Mouse (Mus musculus) CD4-positive, CD25-positive, alpha-beta regulatory T cell, adult 4 months (primary cell): ENCODE data around the gene Cep41. TPM values are rescaled to one million over a fixed set of nuclear protein-coding genes. Genes with fewer than 3 reads are reported as not detected.
A peak's percentile ranks its signal among the peaks of the same experiment; 100 is the strongest.

ENCODE experiments used
- ATAC-seq: one replicate; pipeline ENCODE4 v1.8.0; 2017
- polyA plus RNA-seq, 2 experiments: library from polyadenylated mRNA; unstranded; fragments of 100-300 nt; shearing (Covaris generic); gene quantifications; one replicate each; pipeline ENCODE4 v1.2.1; 2017

Gene Cep41
- polyA plus RNA-seq, 2 experiments from 2014 or later = 11.3 to 12.6 TPM

DNA sequence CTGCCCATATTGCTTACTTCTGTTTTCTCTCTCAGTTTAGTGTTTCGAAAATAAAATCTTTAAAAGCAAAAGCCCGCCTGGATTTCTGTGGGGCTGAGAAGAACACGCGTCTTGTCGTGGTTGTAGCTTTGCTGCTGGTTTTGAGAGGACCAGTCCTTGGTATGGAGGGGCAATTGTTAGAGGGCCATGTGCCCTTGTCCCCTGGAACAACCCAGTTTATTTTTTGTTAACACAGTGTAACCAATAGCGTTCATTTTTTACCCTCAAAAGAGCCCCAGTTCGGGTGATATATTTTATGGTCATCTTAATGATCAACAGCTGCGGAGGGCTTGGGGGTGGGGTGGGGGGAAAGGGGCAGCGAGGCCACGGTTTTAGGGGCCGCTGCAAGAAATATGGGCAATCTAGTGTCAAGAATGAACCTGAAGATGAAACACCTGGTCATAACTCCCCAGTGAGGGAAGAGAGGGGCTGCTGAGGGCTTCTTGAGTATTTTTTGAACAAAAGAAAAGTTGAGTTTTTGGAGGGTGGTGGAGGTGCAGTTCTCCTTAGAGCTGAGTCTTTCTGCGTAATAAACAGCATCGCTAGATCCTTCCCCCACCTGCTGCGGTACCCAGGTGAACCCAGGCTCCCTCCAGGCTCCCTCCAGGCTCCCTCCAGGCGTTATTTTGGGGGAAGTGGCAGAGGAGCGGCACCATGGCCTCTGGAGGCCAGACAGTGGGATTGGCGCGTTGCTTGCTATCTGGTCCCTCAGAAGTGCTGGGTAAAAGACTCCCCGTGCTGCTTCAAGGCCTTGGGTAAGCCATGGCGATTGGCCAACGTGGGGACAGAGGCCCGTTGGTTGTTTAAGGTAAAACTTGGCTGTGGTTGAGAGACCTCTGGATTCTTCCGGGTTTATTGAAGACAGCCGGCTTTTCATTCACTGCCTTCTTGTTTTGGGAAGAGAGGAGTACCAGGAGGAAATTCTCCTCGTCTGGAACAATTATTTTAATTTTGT is 17.1 kb upstream of the Cep41 start:
- no peak for ATAC-seq

DNA sequence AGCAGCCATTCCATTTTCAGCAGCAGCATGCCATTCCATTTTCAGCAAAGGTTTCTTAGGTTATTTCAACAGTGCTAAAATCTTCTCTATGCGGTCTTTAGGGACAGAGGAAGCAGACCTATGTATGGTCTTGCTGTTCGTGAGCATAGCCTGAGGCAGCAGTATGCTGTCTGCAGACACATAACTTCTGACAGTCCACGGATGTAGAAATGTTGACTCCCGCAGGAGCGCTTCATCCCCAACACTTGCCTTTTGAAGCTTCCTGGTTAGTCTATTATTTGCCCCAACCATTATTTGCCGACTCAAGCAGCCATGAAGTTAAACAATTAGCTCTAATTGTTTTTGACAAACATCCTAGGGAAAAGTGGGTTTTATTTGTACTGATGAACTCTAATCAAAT is 15.6 kb upstream of the Cep41 start:
- ATAC-seq = no peak

DNA sequence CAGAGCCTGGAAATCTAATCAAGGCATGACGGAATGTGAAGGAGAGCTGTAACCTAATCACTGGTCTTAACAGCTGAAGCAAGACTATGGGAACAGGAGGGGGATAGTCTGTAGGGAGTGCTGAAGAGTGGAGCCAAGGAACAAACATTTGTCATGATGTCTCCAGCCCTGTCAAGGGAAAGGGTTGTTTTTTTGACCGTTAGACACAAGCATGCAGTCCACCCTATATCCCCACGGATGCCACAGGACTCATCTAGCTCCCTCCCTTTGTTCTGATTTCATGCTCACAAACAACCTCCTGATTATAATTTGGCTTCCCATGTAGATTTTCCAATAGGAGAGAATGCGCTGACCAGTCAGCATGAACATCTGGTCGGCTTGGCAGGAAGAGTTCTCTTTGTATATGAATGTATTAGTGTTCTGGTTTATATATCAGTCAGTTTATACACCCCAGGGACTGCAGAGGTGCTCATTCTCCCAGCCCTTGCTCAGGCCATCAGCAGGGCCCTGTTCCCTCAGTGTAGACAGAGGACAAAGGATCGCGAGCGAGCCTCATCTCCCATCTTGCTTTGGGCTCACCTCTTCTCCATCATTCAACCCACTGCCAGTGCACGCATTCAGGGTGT is 10.5 kb upstream of the Cep41 start:
- no peak for ATAC-seq

DNA sequence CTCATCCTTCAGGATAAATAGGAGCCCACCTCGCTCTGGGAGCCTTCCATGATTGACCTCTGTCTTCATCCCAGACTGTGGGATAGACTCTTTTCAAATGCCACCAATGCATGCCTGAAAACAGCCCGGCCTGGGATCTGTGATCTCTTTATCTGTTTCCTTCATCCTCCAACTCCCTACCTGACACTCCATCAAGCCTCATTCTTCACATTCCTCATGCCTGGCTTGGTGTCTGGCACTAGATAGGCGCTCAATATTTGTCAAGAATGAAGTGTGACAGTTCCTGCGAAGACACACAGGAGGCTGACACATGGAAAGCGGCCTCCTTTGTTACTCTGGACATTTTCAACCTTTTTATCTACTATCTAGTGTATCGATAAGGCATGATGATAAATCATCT is 9.9 kb upstream of the Cep41 start:
- no peak for ATAC-seq

DNA sequence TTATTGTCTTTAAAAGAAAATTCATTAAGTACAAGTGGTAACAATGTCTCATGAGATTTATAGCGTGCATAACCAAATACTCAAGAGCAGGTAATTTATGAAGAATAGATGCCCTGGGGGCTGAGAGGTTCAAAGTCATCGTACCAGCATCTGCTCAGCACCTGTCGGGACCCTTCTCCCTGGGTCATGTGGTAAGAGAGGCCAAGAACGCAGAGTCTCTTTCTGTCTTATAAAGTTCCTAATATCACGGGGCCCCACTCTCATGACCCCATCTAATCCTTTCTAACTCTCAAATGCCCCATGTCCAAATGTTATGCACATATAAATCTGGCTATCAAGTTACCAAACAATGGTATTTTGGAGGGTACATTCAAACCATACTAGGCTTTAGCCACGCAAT is 9.3 kb upstream of the Cep41 start:
- no peak for ATAC-seq

DNA sequence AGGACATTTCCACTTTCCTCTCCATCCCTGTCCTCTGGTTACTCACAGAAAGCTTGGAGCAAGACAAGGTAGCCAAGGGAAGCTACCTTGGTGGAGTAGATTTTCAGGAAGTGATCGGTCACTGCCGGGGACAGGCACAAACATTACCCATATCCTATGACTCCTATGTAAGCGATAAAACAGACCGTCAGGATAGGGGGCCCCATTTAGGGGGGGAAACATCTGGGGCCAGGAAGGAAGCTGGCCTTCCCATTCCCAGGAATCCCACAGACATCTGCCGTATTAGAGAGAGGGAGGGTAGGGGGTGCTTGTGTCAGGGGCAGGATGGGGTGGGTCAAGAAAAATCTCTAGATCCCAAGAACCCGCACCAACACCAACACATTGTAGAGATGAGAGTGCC is 6.6 kb upstream of the Cep41 start:
- no peak for ATAC-seq

DNA sequence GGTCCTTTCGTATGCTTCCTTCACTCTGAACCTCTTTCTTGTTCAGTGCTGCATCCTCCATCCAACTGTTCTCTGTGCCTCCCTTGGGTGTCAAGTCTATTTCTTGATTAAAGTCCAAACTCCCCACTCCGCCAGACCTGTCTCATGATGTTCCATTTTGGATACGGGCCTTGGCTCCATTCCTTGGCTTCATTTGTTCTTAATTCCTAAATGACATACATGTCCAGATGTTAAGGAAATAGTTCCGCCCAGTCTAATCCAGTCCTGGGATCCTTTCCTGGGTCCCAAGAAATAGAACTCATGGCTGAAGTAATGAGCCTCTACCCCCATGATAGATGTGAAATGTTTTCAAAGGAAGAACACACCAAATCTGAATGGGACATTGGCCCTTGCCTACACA is 4.5 kb upstream of the Cep41 start:
- no peak for ATAC-seq

DNA sequence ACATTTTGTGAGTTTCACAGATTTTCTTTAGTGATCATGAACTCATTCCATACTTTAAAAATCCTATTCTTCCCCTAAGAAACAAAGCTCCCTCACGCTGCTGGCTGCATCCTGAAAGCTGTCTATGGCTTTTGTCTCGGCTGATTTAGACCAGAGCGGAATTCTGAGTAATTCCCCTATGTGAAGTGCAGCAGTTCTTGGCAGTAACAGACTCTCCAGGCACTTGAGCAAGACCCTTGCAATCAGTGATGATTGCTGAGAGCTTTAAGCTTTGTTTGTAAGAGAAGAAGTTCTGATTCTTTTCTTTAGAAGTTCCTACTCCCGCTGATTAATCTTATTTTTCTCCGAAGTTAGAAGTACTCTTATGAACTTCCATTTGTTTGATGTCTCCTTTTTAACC is 3.9 kb upstream of the Cep41 start:
- no peak for ATAC-seq

DNA sequence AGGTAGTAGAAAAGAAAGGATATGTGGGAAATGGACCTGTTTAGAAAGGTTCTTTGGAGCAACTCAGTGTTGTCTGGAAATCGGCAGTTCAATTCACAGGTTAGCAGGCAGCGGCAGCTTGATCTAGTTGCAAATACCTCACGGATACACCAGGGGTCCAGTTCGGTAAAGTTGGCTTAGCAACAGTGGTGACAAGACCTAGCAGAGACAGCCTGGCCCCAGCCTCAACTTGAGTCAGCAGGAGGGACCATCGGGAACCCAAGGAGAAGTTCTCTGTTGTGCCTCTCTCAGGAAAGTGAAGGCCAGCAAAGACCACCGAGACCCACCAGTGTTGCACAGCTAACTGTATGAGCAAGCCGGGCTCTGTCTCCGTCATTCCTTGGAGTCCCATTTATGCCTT is 1.6 kb upstream of the Cep41 start:
- ATAC-seq = no peak

DNA sequence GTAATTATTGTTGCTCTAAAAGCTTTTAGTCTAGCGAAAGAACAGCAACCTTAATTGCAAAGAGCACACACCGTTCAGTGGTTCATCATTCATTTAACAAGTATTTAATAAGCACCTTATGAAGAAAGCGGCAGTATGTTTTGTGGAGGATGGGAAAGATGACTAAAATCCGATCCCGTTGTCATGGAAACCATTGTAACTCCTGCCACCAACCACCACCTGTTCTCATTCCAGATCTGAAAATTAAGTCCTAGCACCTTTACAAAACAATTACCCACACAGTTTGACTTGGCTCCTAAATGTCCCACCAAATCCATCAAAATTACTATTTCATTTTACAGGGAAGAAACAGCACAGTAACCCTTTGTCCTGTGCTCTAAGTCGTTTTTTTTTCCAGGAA is 660 bp upstream of the Cep41 start:
- ATAC-seq = peak; percentile 3

DNA sequence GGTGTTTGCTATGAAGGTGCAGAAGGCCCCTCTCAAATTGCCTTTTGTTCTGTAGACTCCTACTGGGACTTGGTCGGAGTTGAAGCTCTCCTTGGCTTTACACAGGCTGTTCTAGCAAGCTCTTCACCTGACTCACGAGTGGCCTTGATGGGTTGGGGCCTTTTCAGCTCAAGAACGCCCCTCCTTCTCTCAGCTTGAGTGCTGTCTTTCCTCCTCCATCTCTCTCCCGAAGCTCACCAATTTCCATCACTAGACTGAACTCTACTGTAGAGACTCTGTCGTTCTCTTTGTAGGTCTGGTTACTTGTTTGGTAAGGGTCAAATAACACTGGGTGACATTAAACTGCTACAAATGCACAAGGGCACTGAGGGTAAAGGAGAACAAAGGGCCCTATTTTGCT is 723 bp downstream of the Cep41 start:
- no peak for ATAC-seq

DNA sequence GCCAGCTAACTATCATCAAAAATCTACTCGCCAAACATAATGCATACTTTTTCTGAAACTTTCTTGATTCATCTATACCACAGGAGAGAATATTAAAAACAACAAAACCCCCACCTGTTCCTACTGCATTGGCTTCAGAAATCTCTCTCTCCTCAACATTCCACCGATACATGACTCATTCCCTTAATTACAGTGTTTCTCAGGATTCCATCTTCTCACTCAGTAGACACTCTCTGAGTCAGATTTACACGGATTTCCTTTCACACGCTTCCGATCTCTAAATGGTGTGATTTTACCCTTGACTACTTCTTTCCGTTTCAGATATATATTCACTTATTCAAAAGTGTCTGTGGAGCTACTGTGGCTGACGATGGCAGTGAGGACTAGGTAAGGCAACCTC is 6.4 kb downstream of the Cep41 start:
- no peak for ATAC-seq

DNA sequence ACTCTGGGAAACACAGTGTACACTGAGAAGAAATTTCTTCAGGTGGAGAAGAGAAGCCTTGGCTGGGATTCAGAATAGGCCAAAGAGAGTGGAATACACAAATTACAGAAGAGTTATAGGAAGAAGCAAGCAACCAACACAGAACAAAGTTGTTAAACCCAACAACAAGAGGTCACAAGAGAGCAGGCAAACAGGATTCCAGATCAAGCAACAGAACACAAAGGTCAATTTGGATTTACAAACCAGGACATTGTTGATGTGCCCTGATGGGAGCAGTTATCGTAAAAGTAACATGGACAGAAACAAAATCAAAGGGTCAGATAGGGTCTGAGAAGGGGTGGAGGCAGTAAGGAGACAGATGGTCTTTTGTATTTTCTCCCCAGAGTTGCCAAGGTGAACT is 9.0 kb downstream of the Cep41 start:
- ATAC-seq = no peak

DNA sequence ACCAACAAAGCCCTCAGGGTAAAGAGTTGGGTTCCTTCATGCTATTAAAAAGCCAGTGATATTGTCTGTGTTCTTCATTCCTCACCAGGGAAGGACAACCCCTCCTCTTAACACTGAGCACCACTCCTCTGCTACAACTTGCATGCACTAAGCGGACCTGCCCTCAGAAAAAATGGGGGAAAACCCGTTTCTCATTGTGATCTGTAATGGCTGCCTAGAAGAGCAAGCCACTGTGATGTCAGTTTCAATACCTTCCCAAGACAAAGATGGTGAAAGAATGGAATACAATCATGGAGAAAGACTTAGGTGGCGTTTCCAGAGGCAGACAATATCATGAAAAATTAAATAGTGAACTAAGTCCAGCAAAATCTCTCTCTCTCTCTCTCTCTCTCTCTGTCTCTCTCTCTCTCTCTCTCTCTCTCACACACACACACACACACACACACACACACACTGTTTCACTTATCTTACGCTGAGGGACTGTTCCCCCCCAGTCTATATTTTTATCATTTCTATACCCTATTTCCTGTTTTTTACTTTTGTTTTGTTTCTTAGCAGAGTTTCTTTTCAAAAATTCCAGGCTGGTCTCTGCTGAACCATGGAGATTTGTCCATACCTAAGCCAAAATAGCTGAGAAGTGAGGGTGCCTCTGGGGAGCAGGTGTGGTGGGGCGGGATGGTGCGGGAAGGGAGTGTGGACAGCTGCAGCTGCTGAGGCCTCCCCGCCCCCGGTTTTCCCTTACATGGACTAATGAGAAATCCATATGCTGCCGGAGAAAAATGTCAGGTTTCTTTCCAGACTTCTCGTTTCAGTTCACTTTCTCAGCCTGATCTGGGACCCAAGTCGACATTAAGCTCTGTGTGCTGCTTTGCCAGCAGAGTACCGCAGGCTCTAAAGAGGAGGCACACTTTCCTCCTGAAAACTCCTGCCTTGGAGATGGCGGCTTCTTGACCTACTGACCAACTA is 11.3 kb downstream of the Cep41 start:
- no peak for ATAC-seq

DNA sequence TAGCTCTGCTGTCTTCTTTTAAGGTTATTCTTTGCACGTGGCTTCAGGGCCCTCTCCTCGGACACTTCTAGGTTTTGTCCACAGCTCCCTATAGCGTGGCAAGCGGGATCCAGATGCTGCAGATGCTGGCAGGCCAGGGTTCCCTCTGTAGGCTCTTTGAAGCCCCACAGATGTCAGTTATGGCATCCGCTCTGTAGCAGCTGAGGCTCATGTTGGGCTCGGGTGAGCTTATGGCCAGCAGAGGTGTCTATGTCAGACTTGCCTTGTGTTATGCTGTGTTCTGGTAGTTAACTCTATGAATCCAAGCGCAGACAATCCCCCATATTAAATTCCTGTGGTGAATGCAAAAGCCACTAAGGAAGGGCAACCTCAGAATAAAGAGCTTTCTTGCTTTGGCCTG is 13.1 kb downstream of the Cep41 start:
- ATAC-seq = no peak

DNA sequence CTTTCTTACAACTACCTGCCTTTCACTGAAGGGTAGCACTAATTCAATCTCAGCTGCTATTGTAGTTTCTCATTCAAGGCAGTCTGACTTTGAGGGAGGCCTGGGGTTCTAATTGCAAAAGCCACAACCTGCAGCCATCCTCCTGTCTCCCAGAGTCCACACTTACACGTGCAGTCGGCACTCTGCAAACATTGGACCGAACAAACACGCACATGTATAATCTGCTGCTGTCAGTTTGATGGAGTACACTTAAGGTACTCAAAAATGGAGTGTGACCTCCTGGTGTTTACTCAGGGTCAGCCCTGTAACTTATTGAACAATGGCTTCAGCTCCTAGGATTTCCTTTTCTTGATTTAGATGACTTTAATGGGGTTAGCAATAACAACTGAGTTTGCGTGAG is 14.0 kb downstream of the Cep41 start:
- no peak for ATAC-seq

DNA sequence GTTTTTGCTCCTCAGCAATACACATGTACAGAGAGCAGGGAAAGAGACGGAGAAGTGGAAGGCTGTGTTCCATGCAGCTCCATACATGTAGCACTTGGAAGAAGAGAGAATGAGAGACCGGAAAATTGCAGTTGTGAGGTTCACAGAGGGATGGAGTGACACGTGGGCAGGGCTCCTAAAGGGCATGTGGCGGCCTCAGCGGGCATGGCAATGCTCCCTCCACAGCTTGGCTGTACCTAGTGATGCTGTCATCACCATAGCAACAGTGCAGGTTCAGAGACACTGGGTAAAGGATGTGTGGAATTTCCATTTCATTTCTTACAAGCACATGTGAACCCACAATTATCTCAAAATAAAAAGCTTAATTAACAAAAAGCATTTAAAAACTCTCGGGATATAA is 15.1 kb downstream of the Cep41 start:
- ATAC-seq = no peak

DNA sequence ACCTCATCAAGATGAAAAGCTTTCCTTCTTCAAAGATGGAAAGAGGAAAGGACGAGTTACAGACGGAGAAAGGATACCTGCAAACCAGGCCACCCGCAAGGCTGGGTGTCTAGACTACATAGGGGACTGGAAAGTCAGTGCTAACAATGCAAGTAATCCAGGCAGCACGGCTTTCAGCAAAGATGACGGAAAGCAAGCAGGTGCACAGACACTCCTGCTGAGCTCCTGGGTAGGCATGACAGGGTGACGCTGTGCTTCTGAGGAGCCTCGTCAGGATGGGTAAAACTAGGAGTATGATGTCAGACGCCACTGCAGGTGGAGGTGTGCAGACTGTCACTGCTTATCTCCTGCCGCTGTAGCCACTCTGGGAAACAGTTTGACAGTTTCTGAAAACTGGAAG is 16.0 kb downstream of the Cep41 start:
- no peak for ATAC-seq

DNA sequence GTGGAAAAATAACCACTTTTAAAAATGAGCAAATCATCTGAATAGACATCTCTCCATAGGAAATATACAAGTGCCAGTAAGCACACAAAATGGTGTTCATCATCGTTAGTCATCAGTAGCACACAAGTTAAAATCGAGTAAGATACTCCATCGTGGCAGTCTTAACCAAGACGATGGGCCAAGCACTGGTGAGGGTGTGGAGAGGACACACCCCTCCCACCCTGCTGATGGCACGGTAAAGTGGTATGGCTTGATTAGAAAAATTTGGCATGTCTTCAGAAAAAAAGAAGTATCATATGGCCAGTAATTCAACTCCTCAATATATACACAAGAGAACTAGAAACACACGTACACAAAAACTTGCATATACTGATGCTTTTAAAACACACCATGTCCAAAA is 17.0 kb downstream of the Cep41 start:
- no peak for ATAC-seq

DNA sequence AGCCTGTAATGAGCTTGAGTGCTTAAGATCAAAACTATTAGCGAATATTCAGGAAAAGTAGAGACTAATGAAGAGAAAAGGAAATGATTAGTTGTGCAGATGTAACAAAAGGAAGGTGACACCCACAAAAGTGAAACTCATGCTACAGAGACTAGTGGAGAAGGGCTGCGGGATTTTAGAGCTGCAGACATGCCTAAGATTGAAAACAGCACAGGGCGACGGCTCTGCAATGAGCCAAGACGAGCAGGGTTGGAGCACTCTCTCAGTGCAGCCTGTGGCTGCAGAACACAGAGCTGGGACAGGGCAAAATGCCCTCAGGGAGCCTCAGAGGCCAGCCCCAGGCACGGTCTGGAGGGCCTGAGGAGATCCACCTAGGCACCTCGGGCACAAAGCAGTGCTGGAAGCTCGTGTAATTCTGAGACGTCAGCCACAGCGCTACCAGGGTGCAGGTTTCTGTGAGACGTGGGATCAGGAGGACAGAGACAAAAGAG is 18.2 kb downstream of the Cep41 start:
- no peak for ATAC-seq

DNA sequence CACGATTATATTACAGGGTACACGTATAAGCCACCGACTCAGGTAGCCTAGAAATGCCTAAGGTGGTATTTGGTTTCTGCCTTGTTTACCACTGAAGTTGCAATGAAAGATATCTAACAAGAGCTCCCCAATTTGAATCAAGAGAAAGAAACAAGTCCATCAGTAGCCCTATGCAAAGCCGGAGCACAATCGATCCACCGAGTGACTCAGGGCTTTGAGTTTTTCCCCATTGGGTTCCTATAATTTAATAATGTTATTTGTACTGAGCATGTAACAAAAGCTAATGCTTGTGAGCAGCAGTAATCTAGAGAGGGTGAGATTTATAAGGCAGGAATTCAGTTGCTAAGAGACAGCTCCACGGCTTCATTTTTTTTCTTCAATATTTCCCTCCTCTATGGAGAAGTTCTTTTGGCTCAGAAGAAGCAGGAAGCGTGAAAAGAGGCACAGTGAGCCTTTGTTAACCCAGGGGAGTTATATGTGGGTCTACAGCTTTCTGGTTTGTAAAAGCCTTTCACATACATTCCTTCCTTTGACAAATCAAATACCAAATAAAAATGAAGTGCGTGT is 18.8 kb downstream of the Cep41 start:
- no peak for ATAC-seq

DNA sequence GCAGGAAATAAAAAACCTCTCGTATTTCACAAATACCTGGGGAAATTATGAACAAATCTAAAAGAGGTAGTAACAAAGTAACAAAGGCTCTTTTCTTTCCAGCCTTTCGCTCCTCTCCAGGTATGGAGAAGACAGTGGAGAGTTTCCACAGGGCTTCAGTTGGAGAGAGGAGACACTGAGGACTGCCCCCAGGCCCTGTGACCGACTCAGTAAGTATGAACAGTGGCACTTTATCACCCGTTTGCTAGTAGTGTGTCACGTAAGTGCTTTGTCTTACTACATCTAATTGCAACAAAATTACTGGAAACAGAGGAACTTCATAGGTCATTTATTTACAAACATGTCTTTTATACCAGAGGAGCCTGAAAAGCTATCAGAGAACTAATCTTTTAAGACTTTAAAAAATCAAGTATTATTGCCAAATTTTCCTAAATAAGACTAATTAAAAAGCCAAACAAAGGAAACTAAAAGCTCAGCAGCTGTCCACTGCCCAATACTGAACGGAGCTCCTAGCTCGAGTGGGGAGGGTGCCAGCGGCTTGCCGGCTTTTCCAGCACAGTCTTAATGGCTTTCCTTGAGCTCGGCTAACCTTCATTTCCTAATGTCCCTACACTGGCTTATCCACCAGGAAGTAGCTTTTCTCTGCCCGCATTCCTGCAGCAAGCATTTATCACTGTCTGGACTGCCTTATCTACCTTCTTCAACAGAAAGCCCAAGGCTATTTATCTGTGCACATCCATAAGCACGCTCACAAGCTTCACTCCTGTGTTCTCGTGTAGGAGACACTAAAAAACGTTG is 19.6 kb downstream of the Cep41 start:
- ATAC-seq = no peak
